Mouse (Mus musculus) embryo, embryonic 10.5 days (tissue): ENCODE data around the gene 9930111J21Rik1.
"Not testable (repeated sequence)": the region's sequence is repeated elsewhere in the genome, so short reads cannot be mapped to it uniquely, and the experiment has no call there.

ENCODE experiments used
- DNase-seq: peaks from one replicate; pipeline ENCODE4 v3.0.0-alpha.2; 2015; ENCODE audit warnings: low spot score

The 9930111J21Rik1 gene

GRCm38 (mm10) chr11:48979251-48979650, at the start of gene 9930111J21Rik1:
TSS of gene 9930111J21Rik1 (minus strand) at chr11:48979398.
- DNase-seq, result not testable (repeated sequence)

DNA sequence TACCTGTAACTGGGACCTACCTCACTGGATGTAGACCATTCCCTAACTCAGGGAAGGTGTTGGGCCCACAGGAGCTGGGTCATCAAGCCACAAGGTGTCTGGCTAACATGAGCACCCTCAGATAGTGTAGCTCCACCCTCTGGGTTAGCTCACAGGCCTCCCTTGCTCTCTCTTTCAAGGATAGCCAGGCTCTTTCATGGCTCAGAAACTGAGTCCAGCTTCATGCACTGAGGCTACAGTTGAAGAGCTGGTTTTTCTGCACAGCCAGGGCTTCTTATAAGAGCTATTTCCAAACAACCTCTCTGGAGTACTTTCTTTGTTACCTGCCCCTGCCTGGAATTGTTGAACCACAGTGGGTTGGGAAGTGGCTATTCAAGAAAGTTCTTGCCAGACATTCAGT, 32.9 kb upstream of the 9930111J21Rik1 start:
- not testable (repeated sequence) for DNase-seq

DNA sequence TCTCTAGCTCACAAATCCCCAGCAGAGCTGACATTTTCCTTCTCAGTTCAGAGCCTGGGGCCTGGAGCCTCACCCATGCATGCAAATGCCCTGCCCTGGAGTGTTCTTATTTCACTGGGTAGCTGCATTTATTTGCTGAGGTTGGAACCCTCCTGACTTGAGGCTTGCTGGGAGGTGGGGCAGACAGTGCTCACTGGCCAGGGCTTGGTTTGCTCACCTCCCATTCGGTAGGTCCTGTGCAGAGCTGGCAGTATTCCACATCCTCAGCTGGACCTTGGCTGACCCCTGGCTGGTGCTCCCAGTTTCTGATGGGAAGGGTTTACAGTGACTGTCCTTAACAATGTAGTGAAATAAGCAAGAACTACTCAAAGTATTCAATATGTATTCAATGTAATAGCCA, 27.6 kb upstream of the 9930111J21Rik1 start:
- not testable (repeated sequence) for DNase-seq

- DNase-seq, result not testable (repeated sequence)
Observed at GRCm38 (mm10) chr11:49006317-49006716, 27.1 kb upstream of the 9930111J21Rik1 start.

GRCm38 (mm10) chr11:49000411-49000810, 21.2 kb upstream of the 9930111J21Rik1 start:
- DNase-seq, result not testable (repeated sequence)

DNA sequence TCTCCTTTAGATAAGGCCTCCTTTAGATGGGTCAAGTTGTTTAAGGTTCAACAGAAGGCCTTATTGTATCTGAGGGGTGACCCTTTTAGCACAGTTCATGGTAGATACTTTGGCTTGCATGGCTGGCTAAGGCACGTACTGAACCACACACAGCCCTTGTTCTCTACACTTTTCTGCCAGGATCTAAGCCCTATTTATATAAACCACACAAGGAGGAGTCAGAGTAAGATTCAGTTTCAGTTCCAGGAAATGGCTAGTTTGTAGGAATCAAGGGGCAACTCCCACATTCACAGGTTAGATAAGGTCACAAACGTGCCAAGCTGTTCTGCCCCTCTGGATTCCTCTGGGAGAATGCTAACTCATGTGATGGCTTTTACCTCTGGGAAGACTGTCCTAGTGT, 14.8 kb upstream of the 9930111J21Rik1 start, which contains the start of gene Tgtp1:
Gene Tgtp1, minus strand, starts transcription at position 155 of the 400 bp plus-strand sequence.
- not testable (repeated sequence) for DNase-seq

- DNase-seq, result not testable (repeated sequence)
Observed at GRCm38 (mm10) chr11:48993296-48993695, 14.1 kb upstream of the 9930111J21Rik1 start.

GRCm38 (mm10) chr11:48991740-48992520, 12.7 kb upstream of the 9930111J21Rik1 start, which contains the start of gene Gm12185:
TSS of gene Gm12185 (minus strand) at chr11:48992226.
- not testable (repeated sequence) for DNase-seq

DNA sequence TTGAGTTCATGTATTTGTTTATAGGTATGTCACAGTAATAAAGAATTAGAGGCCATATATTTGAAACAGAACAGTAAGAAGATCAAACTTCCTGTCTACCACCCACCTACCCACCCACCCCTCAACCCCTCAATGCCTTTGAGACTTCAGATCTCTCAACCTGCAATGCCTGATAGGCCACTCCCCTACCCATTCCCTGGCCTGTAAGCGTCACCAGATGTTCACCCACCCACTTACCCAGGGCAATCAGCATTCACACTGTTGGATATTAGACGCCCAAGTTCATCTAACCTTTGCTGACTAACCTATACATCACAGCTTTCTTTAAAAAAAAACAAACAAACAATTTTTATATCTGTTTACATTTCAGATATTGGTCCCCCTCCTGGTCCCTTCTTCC, 10.8 kb upstream of the 9930111J21Rik1 start:
- DNase-seq, result not testable (repeated sequence)

- DNase-seq, result not testable (repeated sequence)
Observed at GRCm38 (mm10) chr11:48988219-48988618, 9.0 kb upstream of the 9930111J21Rik1 start.

DNA sequence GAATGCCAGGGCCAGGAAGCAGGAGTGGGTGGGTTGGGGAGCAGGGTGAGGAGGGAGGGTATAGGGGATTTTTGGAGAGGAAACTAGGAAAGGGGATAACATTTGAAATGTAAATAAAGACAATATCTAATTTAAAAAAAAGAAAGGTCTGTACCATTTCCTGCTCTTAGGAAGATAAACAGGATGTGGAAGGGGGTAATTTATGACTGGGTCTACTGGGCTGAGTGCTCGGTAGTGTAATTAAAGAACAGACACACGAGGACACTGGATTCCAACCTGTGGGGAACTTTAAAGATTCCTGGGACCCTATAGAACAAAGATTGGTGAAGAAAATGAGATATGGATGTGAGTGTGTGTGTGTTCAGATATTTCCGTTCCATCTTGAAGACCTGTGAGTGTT, 3.6 kb upstream of the 9930111J21Rik1 start:
- not testable (repeated sequence) for DNase-seq

DNA sequence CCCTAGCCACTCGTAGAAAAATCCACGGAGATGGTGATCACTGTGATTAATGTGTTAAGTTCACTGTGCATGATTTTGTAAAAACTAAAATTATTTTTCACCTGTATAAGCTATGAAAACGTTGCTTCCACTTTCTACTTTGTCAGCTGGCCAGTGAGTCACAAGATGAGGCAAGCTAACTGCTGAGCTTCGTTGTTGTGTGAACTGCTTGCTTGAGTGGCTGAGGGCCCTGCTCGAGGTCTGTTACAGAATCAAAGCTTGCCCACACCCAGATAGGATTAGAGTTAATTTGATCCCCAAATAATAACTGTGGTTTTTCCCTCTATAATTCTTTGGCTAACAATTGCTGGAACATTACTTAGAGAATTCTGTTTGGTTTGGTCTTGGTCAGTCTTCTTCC, 854 bp upstream of the 9930111J21Rik1 start:
- DNase-seq, result not testable (repeated sequence)

- DNase-seq, result not testable (repeated sequence)
Observed at GRCm38 (mm10) chr11:48978240-48978939, 808 bp downstream of the 9930111J21Rik1 start, which contains the start of gene Olfr56. TSS of gene Olfr56 (plus strand) at chr11:48978889.

DNA sequence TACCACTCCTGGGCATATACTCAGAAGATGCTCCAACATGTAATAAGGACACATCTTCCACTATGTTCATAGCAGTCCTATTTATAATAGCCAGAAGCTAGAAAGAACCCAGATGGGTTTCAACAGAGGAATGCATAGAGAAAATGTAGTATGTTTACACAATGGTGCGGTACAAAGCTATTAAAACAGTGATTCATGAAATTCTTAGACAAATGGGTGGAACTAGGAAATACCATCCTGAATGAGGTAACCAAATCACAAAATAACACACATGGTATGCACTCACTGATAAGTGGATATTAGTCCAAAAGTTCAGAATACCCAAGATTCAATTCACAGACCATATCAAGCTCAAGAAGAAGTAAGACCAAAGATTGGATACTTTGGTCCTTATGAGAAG, 4.5 kb downstream of the 9930111J21Rik1 start:
- DNase-seq, result not testable (repeated sequence)

- not testable (repeated sequence) for DNase-seq
Observed at GRCm38 (mm10) chr11:48946090-48946489, 33.1 kb downstream of the 9930111J21Rik1 start, which contains the start of gene Psme2b. TSS of gene Psme2b (minus strand) at chr11:48946190.

DNA sequence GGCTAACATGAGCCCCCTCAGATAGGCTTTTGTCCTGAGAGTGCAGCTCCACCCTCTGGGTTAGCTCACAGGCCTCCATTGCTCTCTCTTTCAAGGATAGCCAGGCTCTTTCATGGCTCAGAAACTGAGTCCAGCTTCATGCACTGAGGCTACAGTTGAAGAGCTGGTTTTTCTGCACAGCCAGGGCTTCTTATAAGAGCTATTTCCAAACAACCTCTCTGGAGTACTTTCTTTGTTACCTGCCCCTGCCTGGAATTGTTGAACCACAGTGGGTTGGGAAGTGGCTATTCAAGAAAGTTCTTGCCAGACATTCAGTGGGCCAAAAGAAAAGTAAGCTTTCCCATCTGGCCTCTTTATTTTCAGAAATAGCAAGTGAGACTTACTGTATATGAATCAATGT, 39.9 kb downstream of the 9930111J21Rik1 start:
- not testable (repeated sequence) for DNase-seq

GRCm38 (mm10) chr11:48935291-48935690, 43.9 kb downstream of the 9930111J21Rik1 start:
- not testable (repeated sequence) for DNase-seq

DNA sequence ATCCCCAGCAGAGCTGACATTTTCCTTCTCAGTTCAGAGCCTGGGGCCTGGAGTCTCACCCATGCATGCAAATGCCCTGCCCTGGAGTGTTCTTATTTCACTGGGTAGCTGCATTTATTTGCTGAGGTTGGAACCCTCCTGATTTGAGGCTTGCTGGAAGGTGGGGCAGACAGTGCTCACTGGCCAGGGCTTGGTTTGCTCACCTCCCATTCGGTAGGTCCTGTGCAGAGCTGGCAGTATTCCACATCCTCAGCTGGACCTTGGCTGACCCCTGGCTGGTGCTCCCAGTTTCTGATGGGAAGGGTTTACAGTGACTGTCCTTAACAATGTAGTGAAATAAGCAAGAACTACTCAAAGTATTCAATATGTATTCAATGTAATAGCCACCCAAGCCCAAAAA, 45.3 kb downstream of the 9930111J21Rik1 start:
- DNase-seq, result not testable (repeated sequence)

- DNase-seq, result not testable (repeated sequence)
Observed at GRCm38 (mm10) chr11:48933422-48933821, 45.8 kb downstream of the 9930111J21Rik1 start.

- DNase-seq, result not testable (repeated sequence)
Observed at GRCm38 (mm10) chr11:48928068-48928467, 51.1 kb downstream of the 9930111J21Rik1 start.

GRCm38 (mm10) chr11:48926437-48926836, 52.8 kb downstream of the 9930111J21Rik1 start:
- not testable (repeated sequence) for DNase-seq

- DNase-seq, result not testable (repeated sequence)
Observed at GRCm38 (mm10) chr11:48923818-48924217, 55.4 kb downstream of the 9930111J21Rik1 start.
